Mouse (Mus musculus) monocyte, adult 2 months (primary cell): Measurements from ENCODE around the gene Mpp3.
"Not testable (repeated sequence)": the region's sequence is repeated elsewhere in the genome, so short reads cannot be mapped to it uniquely, and the experiment has no call there.

Source experiments
- DNase-seq, 2 experiments: peaks; one replicate each; pipeline ENCODE4 v3.0.0; 2022; ENCODE audit warnings: low spot score in 2 of 2, low read depth in 1 of 2

Gene Mpp3

DNA sequence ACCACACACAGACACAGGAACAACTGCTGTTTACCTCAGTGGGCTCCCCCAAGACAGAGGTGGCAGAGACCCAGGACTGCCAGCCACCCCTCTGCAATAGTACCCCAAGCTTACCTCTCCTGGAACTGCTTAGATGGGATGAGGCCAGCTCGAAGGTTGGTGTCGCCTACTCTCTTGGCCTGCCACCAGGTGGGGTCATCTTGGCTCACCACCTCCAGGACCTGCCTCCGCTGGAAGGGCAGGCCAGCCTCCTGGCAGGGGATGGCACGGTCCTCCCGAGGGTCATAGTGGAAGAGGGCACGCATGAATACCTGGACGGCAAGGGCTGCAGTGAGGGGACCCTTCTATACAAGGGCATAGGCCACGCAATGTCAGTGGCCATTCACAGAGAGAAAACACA, 15.1 kb downstream of the Mpp3 start:
- no peak for DNase-seq

DNA sequence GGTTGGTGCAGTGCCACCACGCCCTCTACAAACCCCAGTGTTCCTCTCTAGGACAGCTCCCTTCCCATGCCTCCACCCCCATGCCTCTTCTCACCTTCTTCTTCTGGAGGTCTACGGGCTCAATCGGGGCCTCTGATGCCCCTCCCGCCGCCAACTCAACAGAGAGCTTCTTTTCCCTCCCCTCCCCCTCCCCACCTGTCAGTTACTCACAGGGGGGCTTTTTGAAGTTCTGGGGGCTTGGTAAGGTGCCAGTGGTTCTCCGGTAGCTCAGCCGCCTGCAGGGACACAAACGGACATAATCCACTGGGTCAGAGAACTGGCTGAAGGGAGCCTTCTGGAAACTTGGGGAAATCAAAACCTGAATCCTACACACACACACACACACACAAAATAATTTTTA, 16.8 kb downstream of the Mpp3 start:
- DNase-seq, result no peak

DNA sequence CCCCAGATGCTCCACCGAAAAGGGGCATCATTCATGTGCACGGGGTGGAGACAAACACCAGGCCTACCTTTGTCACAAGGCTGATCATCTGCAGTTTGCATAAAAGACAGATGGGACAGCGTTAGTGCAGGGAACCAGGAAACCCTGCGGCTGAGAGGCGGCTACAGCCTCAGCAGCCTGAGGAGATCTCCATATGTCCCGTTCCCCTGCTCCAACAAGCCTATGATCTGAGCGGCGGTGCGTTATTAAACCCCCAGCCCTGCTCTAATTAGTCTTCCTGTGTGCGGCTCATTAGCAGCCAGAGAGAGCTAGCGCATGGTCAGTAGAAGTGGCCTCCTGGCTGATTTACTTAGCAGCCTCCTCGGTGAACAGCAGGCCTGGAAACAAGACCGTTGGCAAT, 18.1 kb downstream of the Mpp3 start:
- DNase-seq, result no peak

- DNase-seq, result no peak
Observed at GRCm38 (mm10) chr11:102008954-102009637, 19.2 kb downstream of the Mpp3 start.

GRCm38 (mm10) chr11:102008372-102008771, 19.9 kb downstream of the Mpp3 start:
- DNase-seq, result no peak

- DNase-seq, result no peak
Observed at GRCm38 (mm10) chr11:102006688-102007087, 21.6 kb downstream of the Mpp3 start.

GRCm38 (mm10) chr11:102006271-102006670, 22.0 kb downstream of the Mpp3 start:
- DNase-seq, result no peak

GRCm38 (mm10) chr11:102004251-102004650, 24.0 kb downstream of the Mpp3 start:
- DNase-seq, result no peak

- DNase-seq, result no peak
Observed at GRCm38 (mm10) chr11:101999466-101999865, 28.8 kb downstream of the Mpp3 start.

- DNase-seq, result no peak
Observed at GRCm38 (mm10) chr11:101998258-101998657, 30.0 kb downstream of the Mpp3 start.

DNA sequence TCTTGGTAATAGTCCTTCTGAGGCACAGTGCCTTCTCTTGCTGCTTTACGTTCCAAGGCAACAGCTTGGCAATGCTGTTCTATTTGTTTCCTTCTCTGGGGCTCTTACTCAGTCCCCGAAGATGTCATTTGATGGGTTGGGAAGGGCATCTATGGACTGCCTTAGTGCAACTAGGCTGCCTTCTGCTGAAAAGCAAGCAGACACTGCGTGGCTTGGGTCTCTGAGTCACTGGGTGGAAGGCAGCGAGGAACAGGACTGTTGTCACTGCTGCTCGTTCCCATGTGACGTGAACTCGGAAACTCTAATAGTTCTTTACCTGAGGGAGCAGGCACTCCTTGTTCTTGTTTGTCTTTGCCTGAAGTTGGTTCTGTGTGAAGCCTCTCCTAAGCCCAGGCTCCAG, 32.3 kb downstream of the Mpp3 start:
- DNase-seq, result no peak

- no peak for DNase-seq
Observed at GRCm38 (mm10) chr11:101994100-101994499, 34.2 kb downstream of the Mpp3 start.

GRCm38 (mm10) chr11:101992411-101992810, 35.9 kb downstream of the Mpp3 start:
- DNase-seq, result no peak

DNA sequence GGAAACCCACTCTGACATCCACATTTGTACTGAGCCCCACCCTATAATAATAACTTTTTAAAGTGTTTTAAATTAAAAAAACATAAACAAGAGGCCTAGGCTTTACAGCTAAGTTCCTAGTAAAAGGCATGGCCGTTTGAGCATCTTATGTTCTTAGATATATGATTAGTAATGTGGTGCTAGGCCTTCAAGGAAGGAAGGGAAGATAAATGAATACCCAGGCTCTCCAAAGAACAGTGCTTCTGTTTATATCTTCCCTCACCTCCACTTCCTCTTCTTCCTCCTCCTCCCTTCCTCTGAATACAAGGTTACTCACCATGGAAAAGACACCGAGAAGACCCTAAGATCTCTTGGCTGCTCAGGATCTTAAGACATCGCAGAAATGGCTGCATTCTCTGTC, 36.4 kb downstream of the Mpp3 start:
- DNase-seq, result no peak

- no peak for DNase-seq
Observed at GRCm38 (mm10) chr11:101990244-101990643, 38.0 kb downstream of the Mpp3 start.

DNA sequence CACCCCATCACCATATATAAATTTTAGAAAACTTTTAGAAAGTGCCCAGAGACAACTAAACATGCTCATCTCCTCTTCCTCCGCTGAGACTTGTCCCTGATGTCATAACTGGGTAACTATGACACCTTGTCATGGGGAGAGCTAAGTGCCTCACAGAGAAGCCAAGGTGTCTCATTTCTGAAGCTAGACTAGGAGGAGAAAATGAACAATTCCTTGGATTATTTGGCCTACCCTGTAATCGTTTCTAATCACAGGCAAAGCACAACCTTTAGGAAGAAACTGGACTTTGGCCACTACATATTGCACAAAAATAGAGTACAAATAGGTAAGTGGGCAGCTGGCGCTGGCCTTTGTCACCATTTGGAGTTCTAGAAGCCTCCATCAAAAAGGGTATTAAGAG, 41.3 kb downstream of the Mpp3 start, which contains the start of gene Dusp3:
Gene Dusp3 (minus strand): TSS at position 101 of the 400 bp plus-strand sequence.
- DNase-seq, result no peak

DNA sequence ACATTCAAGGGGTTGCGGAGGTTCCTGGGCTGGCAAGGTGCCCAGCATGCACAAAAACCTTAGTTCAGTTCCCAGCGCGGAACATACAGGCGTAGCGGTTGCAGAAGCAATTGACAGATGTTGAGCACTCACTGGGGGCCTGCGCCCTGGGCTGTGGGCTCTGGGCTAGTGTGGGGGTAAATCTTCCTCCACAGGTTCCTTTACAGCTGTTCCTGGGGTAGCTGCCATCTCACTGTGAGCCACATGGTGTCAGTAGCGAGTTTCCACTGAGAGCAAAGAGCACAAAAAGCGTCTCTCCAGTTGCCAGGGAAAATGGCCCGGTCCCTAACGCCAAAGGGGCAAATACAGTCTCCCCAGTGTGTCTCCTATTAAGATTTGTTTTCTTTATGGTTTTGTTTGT, 42.3 kb downstream of the Mpp3 start:
- DNase-seq, result peak in 1 of 2 experiments; percentile 69

GRCm38 (mm10) chr11:101985450-101985849, 42.8 kb downstream of the Mpp3 start:
- not testable (repeated sequence) for DNase-seq

GRCm38 (mm10) chr11:101984054-101985025, 43.9 kb downstream of the Mpp3 start, which contains the start of gene Cfap97d1:
Cfap97d1 (plus strand) TSS chr11:101984279.
- DNase-seq, result peak; percentile 93 to 94

- DNase-seq, result no peak
Observed at GRCm38 (mm10) chr11:101983431-101983921, 44.8 kb downstream of the Mpp3 start.

GRCm38 (mm10) chr11:101982981-101983411, 45.3 kb downstream of the Mpp3 start:
- no peak for DNase-seq

DNA sequence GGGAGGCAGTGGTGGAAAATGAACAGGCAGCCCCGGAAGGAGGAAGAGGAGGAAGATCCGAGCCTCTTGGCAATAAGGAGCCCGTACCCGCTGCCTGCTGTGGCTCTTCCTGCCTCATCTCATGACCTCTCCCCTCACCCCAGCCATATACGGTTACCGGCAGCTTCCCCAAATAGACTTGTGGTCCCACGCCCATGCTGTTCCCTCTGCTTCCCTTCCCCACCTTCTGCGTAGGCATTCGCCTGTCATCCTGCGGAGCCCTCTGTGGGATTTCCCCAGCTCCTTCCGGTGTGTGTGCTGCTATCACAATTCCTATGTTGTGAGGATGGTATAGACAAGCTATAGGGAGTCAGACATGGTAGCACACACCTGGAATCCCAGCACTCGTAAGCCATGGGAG, 46.4 kb downstream of the Mpp3 start:
- peak; percentile 68 to 77 for DNase-seq
